Mouse (Mus musculus) liver, postnatal 0 days (tissue): Measurements from ENCODE around the gene Btnl4. TPM values are rescaled to one million over a fixed set of nuclear protein-coding genes. Genes with fewer than 3 reads are reported as not detected.
A peak's percentile ranks its signal among the peaks of the same experiment; 100 is the strongest.

ENCODE experiments used
- ATAC-seq: fragments of 200-750 bp; cut with Nextera tagmentation; 2 replicates; pipeline ENCODE4 v1.8.0; 2017; ENCODE audit warnings: mild to moderate bottlenecking, moderate library complexity
- DNase-seq: peaks from one replicate; pipeline ENCODE4 v3.0.0-alpha.2; 2016
- H3K27ac ChIP-seq: fragments of 300-500 bp; sonication (generic); 2 replicates; pipeline ENCODE4 v1.5.1; 2014; ENCODE audit warnings: antibody characterized with exemption, moderate library complexity, mild to moderate bottlenecking, low read depth
- H3K27me3 ChIP-seq: fragments of 300-500 bp; sonication (generic); 2 replicates; pipeline ENCODE4 v1.6.1; 2014; ENCODE audit warnings: low read length, control low read depth, mixed read lengths; ENCODE audit not compliant: insufficient read depth
- H3K36me3 ChIP-seq: fragments of 300-500 bp; sonication (generic); replicated peaks from 2 replicates; pipeline ENCODE4 v1.6.1; 2014; ENCODE audit warnings: mild to moderate bottlenecking, control low read depth, low read length, moderate library complexity, mixed read lengths; ENCODE audit not compliant: insufficient read depth
- H3K4me1 ChIP-seq: fragments of 300-500 bp; sonication (generic); 2 replicates; pipeline ENCODE4 v1.6.1; 2014; ENCODE audit warnings: antibody characterized with exemption, mild to moderate bottlenecking, control low read depth; ENCODE audit not compliant: insufficient read depth
- H3K4me2 ChIP-seq: fragments of 300-500 bp; sonication (generic); 2 replicates; pipeline ENCODE4 v1.6.1; 2014; ENCODE audit warnings: low read depth, mild to moderate bottlenecking, low read length, moderate library complexity, mixed read lengths
- H3K4me3 ChIP-seq: fragments of 300-500 bp; sonication (generic); 2 replicates; pipeline ENCODE4 v1.5.1; 2014; ENCODE audit warnings: low read depth, low read length
- H3K9ac ChIP-seq: fragments of 300-500 bp; sonication (generic); replicated peaks from 2 replicates; pipeline ENCODE4 v1.6.1; 2014; ENCODE audit warnings: mild to moderate bottlenecking, moderate library complexity
- H3K9me3 ChIP-seq: fragments of 300-500 bp; sonication (generic); 2 replicates; pipeline ENCODE4 v1.6.1; 2016; ENCODE audit warnings: mild to moderate bottlenecking, control low read depth, low read length, mixed read lengths
- CTCF ChIP-seq: sonication (generic); IDR thresholded peaks from 2 replicates; pipeline ENCODE4 v1.5.1; 2016; ENCODE audit warnings: antibody characterized with exemption, low read depth
- EP300 ChIP-seq: IDR thresholded peaks from 2 replicates; pipeline ENCODE4 v1.6.1; 2016; ENCODE audit warnings: antibody characterized with exemption, low read depth, mild to moderate bottlenecking
- WGBS: fragments of 180-500 bp; shearing (Covaris S2); extraction: QIAGEN DNeasy Blood & Tissue Kit; methylation state at CpG from one replicate; pipeline ENCODE4 v1.1.7; 2014; ENCODE audit not compliant: insufficient replicate concordance; 5-methylcytosine and 5-hydroxymethylcytosine counted together
- polyA plus RNA-seq: library from polyadenylated mRNA; unstranded; fragments of >200 nt; fragmentation: Nextera tagmentation; extraction: Ambion mirVana; gene quantifications from 2 replicates; pipeline ENCODE4 v1.2.1, GENCODE M21; 2015

Btnl4 gene
- polyA plus RNA-seq, 1 experiment from 2014 or later = not detected

DNA sequence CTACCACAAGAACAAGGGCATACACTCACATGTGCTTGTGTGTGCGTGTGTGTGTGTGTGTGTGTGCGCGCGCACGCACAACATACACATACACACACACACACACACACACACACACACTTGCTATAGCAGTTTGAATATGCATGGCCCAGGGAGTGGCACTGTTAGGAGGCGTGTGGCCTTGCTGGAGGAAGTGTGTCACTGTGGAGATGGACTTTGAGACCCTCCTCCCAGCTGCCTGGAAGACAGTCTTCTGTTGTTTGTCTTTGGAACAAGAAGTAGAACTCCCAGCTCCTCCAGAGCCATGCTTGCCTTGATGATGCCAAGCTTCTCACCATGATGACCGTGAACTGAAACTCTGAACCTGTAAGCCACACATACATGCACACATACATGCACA lies 35.1 kb downstream of the Btnl4 start:
- no peaks in the 10 kb centered on the region for H3K36me3 ChIP-seq
- H3K27me3 ChIP-seq = no peaks in the 10 kb centered on the region
- no peak overlapping the region for H3K4me3 ChIP-seq
- H3K9me3 ChIP-seq = no peaks in the 10 kb centered on the region
- H3K27ac ChIP-seq = no peak overlapping the region
- no peak for ATAC-seq
- TF ChIP-seq CTCF = no peak
- TF ChIP-seq EP300 = no peak
- H3K4me2 ChIP-seq = no peak overlapping the region
- no peaks in the 10 kb centered on the region for H3K4me1 ChIP-seq
- no peak for DNase-seq
- H3K9ac ChIP-seq = no peak overlapping the region
- 84% methylated on average over 7 of the region's 7 CpGs for WGBS

DNA sequence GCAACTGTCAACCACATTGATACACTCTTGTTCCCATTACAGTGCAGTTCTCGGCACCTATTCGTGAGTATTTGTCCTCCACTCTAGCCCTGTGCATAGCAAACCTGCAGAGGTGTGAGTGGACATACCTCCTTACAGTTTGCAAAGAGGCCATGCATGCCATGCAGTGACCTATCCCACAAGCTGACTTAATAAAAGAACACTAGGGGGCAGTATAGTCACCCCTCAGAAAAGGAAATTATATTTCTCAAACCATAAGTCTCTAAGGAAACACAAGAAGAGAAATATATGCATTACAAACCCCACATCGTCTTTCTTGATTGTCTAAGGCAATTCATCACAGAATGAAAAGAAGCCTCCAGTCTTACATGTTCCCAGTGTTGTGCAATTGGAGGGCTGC lies 37.3 kb downstream of the Btnl4 start:
- Histone ChIP-seq H3K27me3 (no peaks in the 10 kb centered on the region), H3K4me2 (no peak overlapping the region), H3K27ac (no peak overlapping the region), H3K9ac (no peak overlapping the region), H3K4me3 (no peak overlapping the region), H3K9me3 (peaks cover 3% of the 10 kb centered on the region; the same call in 1 of the 2 replicates), H3K36me3 (no peaks in the 10 kb centered on the region), H3K4me1 (no peaks in the 10 kb centered on the region)
- DNase-seq = no peak
- WGBS = 35% methylated on average over 3 of the region's 3 CpGs
- no peak for ATAC-seq
- TF ChIP-seq CTCF (peak; percentile 74), EP300 (no peak)

DNA sequence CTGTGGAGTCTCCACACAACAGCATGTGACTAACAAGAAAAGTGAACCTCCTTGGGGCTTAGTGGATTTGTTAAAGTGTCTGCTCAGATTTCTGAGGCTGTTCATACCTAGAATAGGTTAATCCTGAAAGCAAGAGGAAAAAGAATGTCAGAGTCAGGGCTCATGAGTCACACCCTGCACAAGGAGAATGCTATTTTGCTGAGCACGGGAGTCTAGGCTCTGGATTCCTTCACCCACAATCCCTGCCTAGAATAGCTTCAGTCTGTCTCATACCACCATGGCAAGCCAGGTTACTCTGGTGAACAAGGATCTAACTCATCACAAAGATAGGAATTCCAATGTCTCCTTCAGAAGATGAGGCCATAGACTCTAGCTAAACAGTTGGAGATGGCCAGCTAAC lies 38.5 kb downstream of the Btnl4 start:
- H3K4me1 ChIP-seq = no peaks in the 10 kb centered on the region
- no peak overlapping the region for H3K4me3 ChIP-seq
- 71% methylated on average over 1 of the region's 1 CpGs for WGBS
- peak overlapping the region; percentile 29; the same call in 1 of the 2 replicates for H3K27ac ChIP-seq
- no peaks in the 10 kb centered on the region for H3K27me3 ChIP-seq
- no peak for ATAC-seq
- H3K9me3 ChIP-seq = peaks cover 3% of the 10 kb centered on the region; the same call in 1 of the 2 replicates
- no peak overlapping the region for H3K4me2 ChIP-seq
- no peak overlapping the region for H3K9ac ChIP-seq
- DNase-seq = no peak
- no peak for TF ChIP-seq CTCF
- no peaks in the 10 kb centered on the region for H3K36me3 ChIP-seq

DNA sequence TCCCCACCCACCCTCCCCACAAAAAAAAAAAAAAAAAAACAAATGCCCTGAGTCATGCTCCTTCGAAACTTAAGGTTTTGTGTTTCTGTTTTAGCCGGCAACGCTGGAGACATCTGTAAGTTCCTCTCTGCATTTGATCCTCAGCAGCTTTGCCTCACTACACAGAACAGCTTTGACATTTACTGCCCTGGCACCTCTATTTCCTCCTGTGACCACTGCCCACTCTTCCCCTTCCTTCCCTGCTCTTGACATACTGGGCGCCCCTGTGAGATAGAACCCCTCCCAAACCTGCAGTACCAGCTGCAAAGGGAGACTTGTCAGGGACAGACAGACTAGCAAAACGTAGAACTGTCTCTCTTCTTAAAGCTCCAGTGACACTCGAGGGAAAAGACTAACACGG lies 39.5 kb downstream of the Btnl4 start:
- Histone ChIP-seq H3K4me2 (peak overlapping the region; percentile 13; the same call in 1 of the 2 replicates), H3K27ac (peak overlapping the region; percentile 67), H3K4me3 (no peak overlapping the region), H3K27me3 (no peaks in the 10 kb centered on the region), H3K36me3 (no peaks in the 10 kb centered on the region), H3K9ac (no peak overlapping the region), H3K9me3 (peaks cover 3% of the 10 kb centered on the region; the same call in 1 of the 2 replicates), H3K4me1 (no peaks in the 10 kb centered on the region)
- TF ChIP-seq CTCF (no peak), EP300 (no peak)
- no peak for DNase-seq
- ATAC-seq = no peak
- 34% methylated on average over 7 of the region's 7 CpGs for WGBS

DNA sequence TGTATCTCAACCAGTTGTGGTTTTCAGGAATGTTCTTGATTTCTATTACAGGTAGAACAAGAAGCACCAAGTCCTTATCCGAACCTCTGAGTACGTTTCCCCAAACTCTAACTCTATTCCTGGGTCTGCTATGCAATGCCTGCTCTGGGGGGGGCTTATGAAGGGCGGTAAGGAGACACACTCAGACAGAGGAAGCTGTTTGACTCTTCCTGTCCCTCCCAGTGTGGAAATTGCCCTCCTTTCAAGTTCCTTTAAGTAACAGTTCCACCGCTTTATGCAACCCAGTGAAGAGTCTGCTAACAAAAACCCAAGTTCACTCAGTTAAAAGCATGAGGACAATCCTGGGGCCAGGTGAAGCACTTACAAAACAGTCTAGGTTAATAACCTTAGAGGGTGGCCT lies 40.0 kb downstream of the Btnl4 start:
- Histone ChIP-seq H3K4me1 (no peaks in the 10 kb centered on the region), H3K36me3 (no peaks in the 10 kb centered on the region), H3K9ac (no peak overlapping the region), H3K9me3 (peaks cover 3% of the 10 kb centered on the region; the same call in 1 of the 2 replicates), H3K4me3 (no peak overlapping the region), H3K27ac (peak overlapping the region; percentile 67), H3K4me2 (0 out of 2 replicates have a peak overlapping the region, but pooled peaks have one; percentile 13), H3K27me3 (no peaks in the 10 kb centered on the region)
- DNase-seq (no peak), ATAC-seq (no peak)
- TF ChIP-seq CTCF (no peak), EP300 (no peak)
- WGBS = 38% methylated on average over 4 of the region's 4 CpGs

DNA sequence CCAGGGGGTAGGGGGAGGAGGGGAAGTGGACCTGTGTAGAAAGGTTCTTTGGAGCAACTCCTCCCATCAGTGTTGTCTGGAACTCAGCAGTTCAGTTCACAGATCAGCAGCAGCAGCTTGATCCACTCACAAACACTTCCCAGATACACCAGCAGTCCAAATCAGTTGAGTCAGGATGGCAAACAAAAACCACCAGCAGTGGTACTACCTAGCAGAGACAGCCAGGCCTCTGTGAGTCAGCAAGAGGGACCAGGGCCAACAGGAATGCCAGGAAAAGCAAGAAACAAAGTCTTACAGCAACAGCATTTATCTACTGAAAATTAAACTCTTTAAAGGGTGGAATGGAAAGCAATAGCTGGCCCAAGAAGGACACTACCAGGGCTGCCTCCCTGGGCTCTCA lies 49.5 kb downstream of the Btnl4 start:
- H3K27me3 ChIP-seq = no peaks in the 10 kb centered on the region
- ATAC-seq (no peak), DNase-seq (no peak)
- H3K4me1 ChIP-seq = no peaks in the 10 kb centered on the region
- no peak overlapping the region for H3K4me3 ChIP-seq
- no peak overlapping the region for H3K9ac ChIP-seq
- no peak overlapping the region for H3K27ac ChIP-seq
- no peaks in the 10 kb centered on the region for H3K9me3 ChIP-seq
- no peak overlapping the region for H3K4me2 ChIP-seq
- no peaks in the 10 kb centered on the region for H3K36me3 ChIP-seq
- TF ChIP-seq EP300 = no peak
- no peak for TF ChIP-seq CTCF

DNA sequence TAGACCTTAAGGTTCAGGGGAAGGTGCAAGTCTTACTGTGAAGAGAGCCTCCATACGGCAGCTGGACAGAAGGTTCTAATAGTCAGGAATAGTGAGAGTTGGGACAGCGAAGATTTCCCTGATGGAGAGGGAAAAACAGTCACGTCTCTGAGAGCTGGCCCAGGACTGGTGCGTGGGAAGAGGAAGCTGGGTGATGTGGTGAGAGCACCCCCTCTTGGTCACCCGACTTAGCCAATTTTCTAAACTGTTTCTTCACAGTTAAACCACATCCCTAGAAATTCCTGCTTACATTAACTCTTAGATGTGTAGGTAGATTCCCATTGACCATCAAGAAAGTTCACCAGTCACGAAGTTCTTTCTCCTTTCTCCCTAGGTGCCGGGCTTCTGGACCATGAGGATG lies 57.1 kb downstream of the Btnl4 start:
- Histone ChIP-seq H3K4me2 (no peak overlapping the region), H3K27ac (no peak overlapping the region), H3K4me1 (no peaks in the 10 kb centered on the region), H3K9ac (no peak overlapping the region), H3K27me3 (no peaks in the 10 kb centered on the region), H3K4me3 (no peak overlapping the region), H3K36me3 (no peaks in the 10 kb centered on the region), H3K9me3 (no peaks in the 10 kb centered on the region)
- TF ChIP-seq CTCF = peak; percentile 34; the same call in 1 of the 2 replicates
- no peak for TF ChIP-seq EP300
- ATAC-seq (no peak), DNase-seq (no peak)
- WGBS = 54% methylated on average over 7 of the region's 7 CpGs

Other genes with a start within 250 kb of the Btnl4 start
- 1.1 and 1.2 TPM in 2 replicates for gene H2-Ob, start 238.4 kb downstream of the Btnl4 start, polyA plus RNA-seq
- 22.7 and 24.9 TPM in 2 replicates for gene H2-Ab1, start 219.6 kb downstream of the Btnl4 start, polyA plus RNA-seq
- 12.0 and 15.3 TPM in 2 replicates for gene H2-Aa, start 189.5 kb downstream of the Btnl4 start, polyA plus RNA-seq
- gene H2-Eb1, start 171.5 kb downstream of the Btnl4 start, polyA plus RNA-seq = 8.2 and 9.3 TPM in 2 replicates
- not detected in 2 replicates for gene H2-Eb2, start 151.7 kb downstream of the Btnl4 start, polyA plus RNA-seq
- gene Btnl2, start 122.5 kb downstream of the Btnl4 start, polyA plus RNA-seq = not detected in 2 replicates
- not detected in 2 replicates for gene Btnl1, start 100.2 kb downstream of the Btnl4 start, polyA plus RNA-seq
- 0.08 TPM in 1 of 2 replicates, not detected in the other for gene BC051142, start 78.5 kb downstream of the Btnl4 start, polyA plus RNA-seq
- gene Btnl6, start 40.0 kb upstream of the Btnl4 start, polyA plus RNA-seq = not detected in 2 replicates
- gene Notch4, start 87.0 kb upstream of the Btnl4 start, polyA plus RNA-seq = 1.1 and 1.6 TPM in 2 replicates
- gene Gpsm3, start 112.5 kb upstream of the Btnl4 start, polyA plus RNA-seq = 19.6 and 24.7 TPM in 2 replicates
- gene Pbx2, start 113.9 kb upstream of the Btnl4 start, polyA plus RNA-seq = 3.6 and 4.9 TPM in 2 replicates
- gene Ager, start 120.5 kb upstream of the Btnl4 start, polyA plus RNA-seq = 1.4 and 1.9 TPM in 2 replicates
- gene Rnf5, start 126.4 kb upstream of the Btnl4 start, polyA plus RNA-seq = 78.4 and 80.0 TPM in 2 replicates
- gene Agpat1, start 126.9 kb upstream of the Btnl4 start, polyA plus RNA-seq = 9.9 and 11.1 TPM in 2 replicates
- gene Egfl8, start 138.7 kb upstream of the Btnl4 start, polyA plus RNA-seq = 0.46 and 0.66 TPM in 2 replicates
- gene Ppt2, start 151.2 kb upstream of the Btnl4 start, polyA plus RNA-seq = 19.3 and 19.8 TPM in 2 replicates
- gene Prrt1, start 152.2 kb upstream of the Btnl4 start, polyA plus RNA-seq = 0.05 TPM in 1 of 2 replicates, not detected in the other
- gene Fkbpl, start 167.4 kb upstream of the Btnl4 start, polyA plus RNA-seq = 5.6 and 5.8 TPM in 2 replicates
- 12.9 and 13.0 TPM in 2 replicates for gene Atf6b, start 169.8 kb upstream of the Btnl4 start, polyA plus RNA-seq
- gene Tnxb, start 193.2 kb upstream of the Btnl4 start, polyA plus RNA-seq = 0.36 TPM in 2 replicates